Mouse (Mus musculus): ENCODE measurements around the gene Setd3. TPM values are rescaled to one million over a fixed set of nuclear protein-coding genes. Genes with fewer than 3 reads are reported as not detected.
A peak's percentile ranks its signal among the peaks of the same experiment; 100 is the strongest.
"Not testable (repeated sequence)": the region's sequence is repeated elsewhere in the genome, so short reads cannot be mapped to it uniquely, and the experiment has no call there.

Setd3 gene
- total RNA-seq, 1 experiment from 2014 or later: 91.4 TPM

DNA sequence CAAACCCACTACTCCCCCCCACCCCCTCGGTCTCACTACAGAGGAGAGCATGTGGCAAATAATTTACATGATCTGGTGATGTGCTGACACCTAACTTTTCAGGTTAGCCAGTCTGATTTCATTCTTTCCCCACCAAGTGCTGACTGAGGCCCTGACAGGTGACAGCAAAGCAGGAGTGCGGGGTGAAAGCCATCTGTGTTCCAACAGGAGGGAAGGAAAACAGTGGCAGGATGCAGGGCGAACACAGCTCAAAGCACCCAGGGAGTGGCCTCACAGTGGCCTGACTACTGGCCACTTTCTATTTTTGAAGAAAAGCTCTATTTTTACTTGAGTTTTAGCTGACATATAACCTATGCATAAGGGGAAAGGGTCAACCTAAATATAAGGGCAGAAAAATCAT is 15.4 kb downstream of the Setd3 start:
- ATAC-seq (ENCODE audit: extremely low read depth, insufficient number of reproducible peaks, low FRiP score, poor library complexity, severe bottlenecking): no peak

DNA sequence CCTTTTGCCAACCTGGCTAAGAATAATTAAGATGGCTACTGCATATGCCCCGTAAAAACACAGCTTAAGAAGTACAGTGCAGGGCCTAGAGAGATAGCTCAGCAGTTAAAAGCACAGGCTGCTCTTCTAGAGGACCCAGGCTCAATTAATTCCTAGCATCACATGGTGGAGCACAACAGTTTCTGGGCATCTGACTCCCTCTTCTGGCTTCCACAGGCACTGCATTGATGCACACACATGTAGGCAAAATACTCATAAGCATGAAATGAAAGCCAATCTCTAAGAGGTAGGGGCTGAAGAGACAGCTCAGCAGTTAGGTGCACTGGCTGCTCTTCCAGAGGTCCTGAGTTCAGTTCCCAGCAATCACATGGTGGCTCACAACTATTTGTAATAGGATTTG is 17.1 kb downstream of the Setd3 start:
- no peak for ATAC-seq (ENCODE audit: extremely low read depth, insufficient number of reproducible peaks, low FRiP score, poor library complexity, severe bottlenecking)

DNA sequence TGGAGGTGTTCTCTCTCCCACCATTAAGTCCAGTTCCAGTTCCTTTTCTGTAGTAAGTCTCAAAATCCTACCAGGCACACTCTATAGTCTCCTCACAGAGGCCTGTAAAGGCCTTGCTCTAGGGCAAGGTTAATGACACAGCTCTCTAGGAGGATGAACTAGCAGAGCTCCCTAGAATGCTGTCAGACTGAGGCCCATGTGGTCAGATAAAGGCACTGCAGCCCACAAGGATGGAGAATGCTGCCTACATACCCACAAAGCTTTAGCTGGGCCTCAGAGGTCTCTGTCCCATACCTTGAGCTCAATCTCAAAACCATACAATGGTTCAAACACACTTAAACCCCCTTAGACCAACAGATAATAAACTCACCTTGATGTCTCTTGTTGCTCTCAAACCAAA is 19.3 kb downstream of the Setd3 start:
- no peak for ATAC-seq (ENCODE audit: extremely low read depth, insufficient number of reproducible peaks, low FRiP score, poor library complexity, severe bottlenecking)

DNA sequence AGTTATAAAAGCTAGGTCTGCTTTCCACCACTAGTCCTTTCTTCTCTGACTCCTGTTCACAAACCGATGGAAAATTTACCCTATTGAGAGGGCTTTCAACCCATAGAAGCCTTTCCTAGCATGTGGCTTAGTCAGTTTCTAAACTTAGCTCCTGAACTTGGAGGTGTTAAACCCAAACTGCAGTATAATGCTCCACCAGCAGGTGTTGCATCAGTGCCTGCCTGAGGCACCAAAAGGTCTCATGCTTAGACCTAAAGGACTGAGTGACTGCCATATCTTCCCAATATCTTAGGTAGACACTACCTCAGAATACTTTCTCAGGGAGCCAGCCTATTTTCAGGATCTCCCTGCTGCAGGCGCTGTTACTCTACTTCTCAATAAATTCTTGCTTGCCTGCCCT is 26.4 kb downstream of the Setd3 start:
- ATAC-seq (ENCODE audit: extremely low read depth, insufficient number of reproducible peaks, low FRiP score, poor library complexity, severe bottlenecking): no peak

DNA sequence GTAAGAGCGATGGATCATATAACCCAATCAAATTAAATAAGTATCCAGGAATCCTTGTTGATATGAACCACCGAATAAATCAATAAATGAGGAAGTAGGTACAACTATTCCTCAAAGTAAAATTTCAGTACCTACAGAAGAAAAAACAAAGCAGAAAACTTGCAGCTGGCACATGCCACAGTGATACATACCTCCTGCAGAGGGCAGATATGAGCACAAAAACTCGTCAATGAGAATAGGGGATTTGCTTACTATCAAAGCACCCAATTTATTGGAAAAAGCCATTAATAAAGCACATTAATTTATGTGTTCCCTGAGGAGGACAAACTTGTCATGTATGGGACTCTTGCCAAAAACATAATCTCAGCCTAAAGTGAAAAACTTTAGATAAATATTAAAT is 29.4 kb downstream of the Setd3 start:
- no peak for ATAC-seq (ENCODE audit: extremely low read depth, insufficient number of reproducible peaks, low FRiP score, poor library complexity, severe bottlenecking)

DNA sequence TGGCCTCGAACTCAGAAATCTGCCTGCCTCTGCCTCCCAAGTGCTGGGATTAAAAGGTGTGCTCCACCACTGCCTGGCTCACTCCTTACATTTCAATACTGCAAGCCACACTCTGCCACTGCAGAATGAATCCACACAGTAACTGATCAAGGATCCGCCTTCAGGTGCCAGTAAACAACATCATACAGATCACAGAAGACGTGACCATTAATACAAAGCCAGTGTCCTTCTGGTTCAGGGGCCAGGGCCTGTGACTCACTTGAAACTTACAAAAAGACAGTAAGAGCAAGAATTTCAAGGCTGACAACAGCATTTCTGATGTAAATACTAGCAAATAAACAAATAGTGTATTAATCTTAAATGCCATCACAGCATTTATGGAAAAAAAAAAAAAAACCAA is 33.9 kb downstream of the Setd3 start:
- no peak for ATAC-seq (ENCODE audit: extremely low read depth, insufficient number of reproducible peaks, low FRiP score, poor library complexity, severe bottlenecking)

DNA sequence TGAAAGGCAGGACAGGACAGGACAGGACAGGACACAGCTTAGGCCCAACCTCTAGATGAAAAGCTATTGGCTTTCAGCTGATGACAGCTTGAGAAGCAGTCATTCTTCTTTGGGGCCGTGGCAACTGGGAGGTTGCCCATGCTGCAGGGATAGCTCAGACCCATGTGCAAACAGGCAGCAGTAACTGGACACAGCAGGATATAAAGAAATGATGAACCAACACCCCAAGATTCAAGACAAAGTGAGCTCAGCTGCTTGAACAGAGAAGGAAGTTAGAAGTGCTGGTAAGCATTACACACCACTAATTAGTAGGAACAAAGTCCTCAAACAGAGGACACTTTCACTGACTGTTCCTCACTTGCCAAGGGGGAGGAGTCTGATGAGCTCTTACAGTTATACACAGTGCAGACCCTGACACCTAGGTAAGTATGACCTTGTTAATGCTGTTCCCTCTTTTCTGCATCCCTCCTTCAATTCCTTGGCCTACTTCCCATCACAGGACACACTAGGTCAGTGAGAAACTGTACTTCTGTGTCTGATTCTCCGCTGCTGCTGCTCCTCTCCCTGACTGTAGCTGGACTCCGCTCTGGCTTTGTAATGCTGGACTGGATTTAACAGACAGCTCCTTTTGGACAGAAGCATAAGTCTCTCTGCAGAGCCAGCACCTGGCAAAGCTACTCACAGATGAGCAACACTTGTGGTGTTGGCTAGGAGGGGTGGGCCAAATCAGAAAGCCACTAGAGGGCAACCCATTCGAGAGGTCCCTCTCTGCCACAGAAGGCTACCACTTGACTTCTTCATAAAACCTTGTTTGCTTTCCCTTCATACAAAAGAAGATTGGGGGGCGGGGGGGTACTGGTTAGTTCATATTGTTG is 35.3 kb downstream of the Setd3 start:
- no peak for ATAC-seq (ENCODE audit: extremely low read depth, insufficient number of reproducible peaks, low FRiP score, poor library complexity, severe bottlenecking)

DNA sequence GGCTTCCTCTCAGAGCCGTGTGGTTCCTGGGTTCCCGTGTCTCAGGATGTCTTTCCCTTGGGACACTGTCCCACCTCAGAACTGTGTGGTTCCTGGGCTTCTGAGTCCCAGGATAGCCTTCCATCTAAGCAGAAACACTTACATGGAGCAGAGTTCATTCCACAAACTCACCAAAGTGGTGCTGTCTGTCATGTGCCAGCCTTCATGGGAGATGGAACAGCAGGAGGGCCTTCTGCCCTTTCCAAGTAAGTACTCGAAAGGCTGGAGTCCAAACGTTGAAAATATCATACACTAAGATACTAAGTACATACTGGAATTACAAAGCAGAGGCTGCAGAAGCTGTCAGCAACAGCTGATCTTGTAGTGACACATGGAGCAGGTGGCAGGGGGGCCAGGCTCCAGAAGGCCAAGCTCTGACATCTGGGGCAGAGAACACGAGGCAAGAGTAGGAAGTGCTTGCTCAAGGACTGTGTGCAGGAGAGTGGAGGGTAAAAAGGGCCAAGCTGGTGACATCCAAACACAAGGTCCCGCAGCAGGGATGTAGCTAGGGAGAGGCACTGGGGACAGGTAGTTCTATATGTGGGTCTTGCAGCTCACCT is 43.4 kb downstream of the Setd3 start:
- no peak for ATAC-seq (ENCODE audit: extremely low read depth, insufficient number of reproducible peaks, low FRiP score, poor library complexity, severe bottlenecking)

DNA sequence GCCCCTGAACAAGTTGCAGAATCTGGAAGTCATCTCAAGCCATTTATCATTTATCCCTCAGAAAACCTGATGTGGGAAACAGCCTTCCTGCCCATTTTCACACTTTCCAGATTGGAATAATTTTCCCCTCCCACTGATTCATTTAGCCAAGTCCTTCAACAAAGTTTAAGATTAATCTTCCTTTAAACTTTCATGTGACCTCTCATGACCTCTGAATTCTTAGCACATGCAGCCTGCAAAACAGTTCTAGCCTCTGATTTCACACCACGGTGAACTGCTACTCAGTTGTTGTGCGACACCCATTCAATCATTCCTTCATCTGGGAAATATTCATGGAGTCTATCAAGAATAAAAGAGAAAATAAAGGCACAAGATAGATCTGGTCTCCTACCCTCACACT is 45.9 kb downstream of the Setd3 start:
- no peak for ATAC-seq (ENCODE audit: extremely low read depth, insufficient number of reproducible peaks, low FRiP score, poor library complexity, severe bottlenecking)

DNA sequence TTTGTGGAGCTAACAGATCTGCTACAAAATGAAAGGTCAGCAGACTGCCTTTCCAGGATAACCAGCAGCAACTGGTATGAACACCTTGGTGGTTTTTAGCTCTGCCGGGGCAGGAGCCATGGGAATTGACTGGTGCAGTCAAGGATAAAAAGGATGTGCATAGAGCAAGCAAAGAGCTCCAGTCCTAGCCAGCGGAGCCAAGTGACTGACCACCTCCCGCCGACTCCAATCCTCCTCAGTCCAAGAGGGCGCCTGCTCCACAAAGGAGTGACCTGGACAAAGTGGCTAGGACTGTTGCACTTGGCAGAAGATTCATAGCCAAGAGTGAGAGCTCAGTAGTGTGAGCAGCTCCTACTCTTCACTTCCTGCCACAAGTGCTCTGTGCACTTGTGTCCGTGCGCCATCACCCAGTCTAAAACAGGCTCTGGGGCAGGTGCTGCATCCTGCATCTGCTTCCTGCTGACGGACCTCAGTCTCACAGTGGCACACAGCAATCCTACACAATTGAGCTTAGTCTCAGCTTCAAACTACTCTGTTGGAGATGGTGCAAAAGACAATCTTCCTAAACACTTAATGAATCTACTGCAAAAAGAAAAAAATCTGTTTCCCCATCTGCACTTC is 46.6 kb downstream of the Setd3 start:
- no peak for ATAC-seq (ENCODE audit: extremely low read depth, insufficient number of reproducible peaks, low FRiP score, poor library complexity, severe bottlenecking)

DNA sequence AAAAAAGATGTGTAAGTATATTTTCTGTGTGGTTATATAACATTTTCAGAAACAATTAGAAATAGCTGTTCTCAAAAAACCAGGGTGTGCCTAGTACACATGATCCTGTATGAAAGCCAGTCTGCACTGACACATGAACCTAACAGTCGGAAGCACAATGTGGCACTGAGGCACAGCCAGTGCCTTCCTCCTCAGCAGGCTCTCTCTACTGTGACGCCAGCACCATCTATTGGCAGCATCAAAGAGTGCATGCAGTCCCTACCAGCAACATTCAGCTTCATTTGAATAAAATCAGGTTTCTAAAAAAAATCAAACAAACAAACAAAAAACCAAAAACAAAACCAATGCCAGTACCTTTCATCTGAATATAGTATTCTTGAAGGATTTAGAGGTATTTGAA is 57.8 kb downstream of the Setd3 start:
- 0 out of 2 replicates have a peak, but pooled peaks have one; percentile 51 for ATAC-seq (ENCODE audit: extremely low read depth, insufficient number of reproducible peaks, low FRiP score, poor library complexity, severe bottlenecking)

DNA sequence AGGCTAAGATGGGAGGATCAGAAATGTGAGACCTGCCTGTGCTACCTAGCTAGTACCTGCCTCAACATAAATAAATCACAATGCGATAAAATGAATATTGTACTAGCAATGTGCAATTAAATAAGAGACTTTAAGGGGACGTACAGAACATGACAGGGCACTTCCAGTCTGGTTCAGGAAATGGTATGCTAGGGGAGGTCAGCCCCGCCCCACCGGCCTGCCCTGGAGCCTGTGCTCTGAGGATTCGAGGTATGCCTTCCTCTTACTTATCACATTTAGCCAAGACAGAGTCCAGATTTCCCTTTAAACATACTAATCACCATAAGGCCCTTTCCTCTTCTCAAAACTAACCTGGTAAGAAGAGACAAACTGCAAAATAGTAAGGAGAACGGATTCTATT is 58.7 kb downstream of the Setd3 start:
- no peak for ATAC-seq (ENCODE audit: extremely low read depth, insufficient number of reproducible peaks, low FRiP score, poor library complexity, severe bottlenecking)

DNA sequence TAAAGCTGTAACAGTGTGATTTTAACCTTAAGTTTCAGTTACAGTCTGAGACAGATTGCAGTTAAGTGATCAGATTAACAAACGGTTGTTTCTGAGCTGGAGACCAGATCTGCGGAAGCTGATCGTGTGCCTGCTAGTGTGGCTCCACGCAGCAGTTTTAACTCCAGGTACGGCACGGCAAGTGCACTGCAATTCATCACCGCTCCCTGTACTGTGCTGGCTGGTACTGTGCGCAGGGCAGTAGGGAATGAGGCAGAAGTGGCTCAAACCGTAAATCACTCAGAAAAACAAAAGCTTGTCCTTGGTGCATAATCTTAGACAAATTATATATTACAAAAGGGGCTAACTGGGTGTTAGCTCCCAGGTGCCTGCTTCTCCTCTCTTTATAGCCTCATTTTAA is 59.2 kb downstream of the Setd3 start:
- no peak for ATAC-seq (ENCODE audit: extremely low read depth, insufficient number of reproducible peaks, low FRiP score, poor library complexity, severe bottlenecking)

DNA sequence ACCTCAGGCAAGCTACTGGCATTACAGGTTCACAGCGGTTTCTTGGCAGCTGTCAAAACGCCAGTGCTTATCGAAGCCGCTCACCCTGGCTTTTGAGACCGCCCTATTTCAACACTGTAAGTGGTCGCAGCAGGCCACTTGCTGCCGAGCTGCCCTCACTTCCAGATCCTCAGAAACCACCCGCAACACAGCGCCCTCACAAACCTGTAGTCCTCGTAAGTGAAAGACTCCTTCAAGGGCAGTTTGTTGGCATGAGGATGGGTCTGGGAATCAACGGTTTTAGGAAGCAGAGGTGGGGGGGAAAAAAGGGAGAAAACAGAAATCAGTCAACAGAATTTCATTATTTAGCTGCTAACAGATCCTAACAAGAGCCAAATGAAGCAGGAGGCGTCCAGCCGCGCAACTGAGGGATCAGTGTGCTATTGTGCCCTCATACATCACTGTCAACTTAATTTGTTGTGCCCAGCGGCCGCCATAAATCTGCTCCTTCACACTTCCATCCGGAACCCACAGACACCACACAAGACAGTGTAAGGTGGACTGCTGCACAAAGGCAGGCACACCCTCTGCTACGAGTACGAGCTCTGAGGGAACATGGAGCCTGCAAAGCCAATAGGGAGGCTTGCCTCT is 60.1 kb downstream of the Setd3 start:
- no peak for ATAC-seq (ENCODE audit: extremely low read depth, insufficient number of reproducible peaks, low FRiP score, poor library complexity, severe bottlenecking)

DNA sequence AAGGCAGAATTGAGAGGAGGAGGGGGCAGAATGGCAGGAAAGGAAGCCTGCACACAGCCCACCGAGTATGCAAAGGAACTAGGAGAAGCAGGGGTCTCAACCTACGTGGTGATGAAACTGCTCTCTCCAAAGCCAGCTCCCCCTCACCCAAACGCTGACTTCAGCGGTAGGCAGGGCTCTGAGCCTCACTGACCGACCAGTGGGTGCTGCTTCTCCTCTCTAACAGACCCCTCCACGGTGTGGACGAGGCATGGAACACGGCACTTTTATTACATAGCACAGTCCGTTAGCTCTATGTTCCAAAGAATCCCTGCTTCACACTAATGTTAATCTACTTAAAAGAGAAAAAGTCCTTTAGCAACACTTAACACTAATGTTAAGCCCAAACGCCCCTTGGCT is 60.6 kb downstream of the Setd3 start:
- no peak for ATAC-seq (ENCODE audit: extremely low read depth, insufficient number of reproducible peaks, low FRiP score, poor library complexity, severe bottlenecking)

DNA sequence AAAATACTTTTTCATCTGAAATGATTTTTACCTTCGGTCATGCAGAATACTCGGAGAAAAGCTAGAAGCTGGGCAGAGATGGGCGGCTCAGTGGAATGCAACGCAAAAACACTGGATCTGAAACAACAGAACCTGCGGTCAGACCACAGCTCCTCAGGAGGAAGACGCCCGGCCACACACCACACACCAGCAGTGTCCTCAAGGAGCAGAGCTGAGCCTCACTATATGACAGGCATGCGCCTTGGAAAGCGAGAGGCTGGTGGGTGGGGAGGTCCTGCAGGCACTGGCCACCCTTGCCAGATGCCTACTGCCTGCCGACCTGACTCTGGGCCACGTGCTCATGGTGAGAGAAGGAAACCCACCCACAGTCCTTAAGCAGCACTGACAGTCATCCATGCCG is 67.9 kb downstream of the Setd3 start:
- no peak for ATAC-seq (ENCODE audit: extremely low read depth, insufficient number of reproducible peaks, low FRiP score, poor library complexity, severe bottlenecking)

DNA sequence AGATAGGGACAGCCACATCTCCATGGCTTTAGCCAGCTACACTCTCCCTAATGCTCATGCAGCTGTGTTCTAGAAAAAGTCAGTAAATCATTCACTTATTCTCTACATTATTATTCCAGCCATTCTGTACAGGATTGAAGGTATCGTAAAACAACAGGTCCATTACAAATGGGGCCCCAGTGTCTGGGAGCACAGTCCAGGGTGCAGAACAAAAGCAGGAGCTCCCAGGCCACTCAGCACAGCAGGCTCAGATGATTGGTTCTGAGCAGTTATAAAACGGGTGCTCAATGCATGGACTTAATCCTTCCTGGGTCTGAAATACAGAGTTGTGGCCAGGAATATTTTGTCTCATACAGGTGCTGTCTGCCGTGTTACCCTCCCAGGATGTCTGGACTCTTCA is 68.4 kb downstream of the Setd3 start:
- no peak for ATAC-seq (ENCODE audit: extremely low read depth, insufficient number of reproducible peaks, low FRiP score, poor library complexity, severe bottlenecking)

DNA sequence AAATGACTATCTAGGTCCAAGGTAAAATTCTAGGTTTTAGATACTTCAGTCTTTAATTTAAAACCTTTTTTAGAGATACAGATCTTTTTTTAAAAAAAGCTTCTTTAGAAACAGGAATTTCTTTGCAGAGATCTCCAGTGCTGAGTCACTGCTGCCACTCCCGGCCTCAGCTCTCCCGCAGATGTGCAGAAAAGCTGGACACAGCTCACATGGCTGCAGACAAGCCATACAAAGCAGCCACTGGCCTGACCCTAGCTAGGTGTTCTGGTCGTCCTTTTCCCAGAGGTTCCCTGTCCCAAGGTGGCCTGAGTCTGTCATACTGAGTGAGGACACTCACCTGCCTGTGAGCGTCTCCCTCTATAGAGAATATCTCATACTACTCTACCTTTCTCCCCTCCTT is 69.4 kb downstream of the Setd3 start:
- ATAC-seq (ENCODE audit: extremely low read depth, insufficient number of reproducible peaks, low FRiP score, poor library complexity, severe bottlenecking): no peak

DNA sequence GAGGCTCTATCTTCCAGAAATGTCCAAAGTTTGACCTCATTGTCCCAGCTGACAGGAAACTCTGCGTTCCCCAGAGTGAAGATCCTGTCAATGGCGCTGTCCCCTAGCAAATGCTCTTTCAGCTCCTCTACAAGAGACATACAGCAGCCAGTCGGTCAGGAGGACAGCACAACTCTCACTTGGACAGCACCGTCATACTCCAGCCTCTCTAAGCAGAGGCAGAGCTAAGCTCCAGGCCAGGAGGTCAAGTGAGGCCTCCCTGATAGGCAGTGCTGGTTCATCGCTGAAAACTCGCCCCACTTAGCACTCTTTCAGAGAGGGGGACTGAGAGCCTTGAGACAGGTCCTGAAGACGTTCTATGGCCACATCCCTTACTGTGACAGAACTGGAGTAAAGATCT is 70.5 kb downstream of the Setd3 start:
- not testable (repeated sequence) for ATAC-seq (ENCODE audit: extremely low read depth, insufficient number of reproducible peaks, low FRiP score, poor library complexity, severe bottlenecking)

DNA sequence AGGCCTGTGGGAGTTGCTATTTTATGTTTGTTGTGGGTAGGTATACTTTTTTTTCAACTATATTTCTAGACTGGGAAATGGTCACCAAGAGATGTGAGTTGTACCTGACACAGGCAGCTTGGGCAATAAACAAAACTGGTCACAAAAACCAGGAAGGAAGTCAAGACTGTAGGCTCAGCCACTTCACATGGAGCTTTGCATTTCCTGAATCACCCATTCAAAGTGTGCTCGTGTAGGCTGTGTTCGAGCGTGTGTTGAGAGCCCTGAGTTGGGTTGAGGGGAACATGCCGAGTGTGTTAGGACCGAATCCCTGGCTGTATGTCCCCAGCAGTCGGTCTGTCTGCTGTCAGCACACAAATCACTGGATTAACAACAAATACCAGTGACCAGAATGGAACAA is 75.8 kb downstream of the Setd3 start:
- no peak for ATAC-seq (ENCODE audit: extremely low read depth, insufficient number of reproducible peaks, low FRiP score, poor library complexity, severe bottlenecking)
